ENCODE assay signal across 8 mouse cellular contexts in the genomic region with DNA sequence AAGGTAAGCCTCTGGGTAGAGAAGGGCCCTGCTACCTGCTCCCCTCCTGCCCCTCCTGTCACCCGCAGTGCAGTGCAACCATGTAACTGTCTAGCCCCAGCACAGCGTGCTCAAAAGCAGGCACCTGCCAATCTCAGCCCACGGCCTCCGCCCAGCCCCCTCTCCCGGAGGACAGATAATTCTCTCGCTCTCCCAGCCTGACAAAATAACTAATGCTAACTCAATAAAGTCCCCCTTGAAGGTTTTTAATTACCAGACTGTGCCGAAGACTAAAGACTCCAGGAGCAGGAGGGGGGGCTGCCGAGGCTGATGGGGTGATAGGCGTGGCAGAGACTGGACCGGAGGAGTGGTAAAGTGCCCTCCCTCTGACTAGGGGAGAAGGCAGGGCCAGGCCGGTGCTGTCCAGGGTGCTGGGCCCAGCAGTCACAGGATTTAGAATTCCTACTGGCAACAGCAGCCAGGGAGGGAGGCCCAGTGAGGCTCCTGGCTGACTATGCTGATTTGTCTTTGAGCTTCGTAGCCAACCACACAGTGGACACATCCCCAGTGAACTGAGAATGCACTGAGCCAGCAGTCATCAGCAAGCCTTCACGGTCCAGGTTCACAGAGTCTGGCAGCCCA.
DNase-seq lines count a peak whose midpoint lies in the region; ATAC-seq and TF ChIP-seq lines count a peak whose summit lies in the region.

No protein-coding gene starts in this region.

- 0 out of 2 replicates have a peak overlapping the region, but pooled peaks have one; percentile 30 for H3K9ac ChIP-seq in forebrain, embryonic 15.5 days (replicated peaks)
- no peak overlapping the region for H3K9ac ChIP-seq in limb, embryonic 12.5 days (replicated peaks)
- peak overlapping the region; percentile 2; the same call in 1 of the 2 replicates for H3K9ac ChIP-seq in midbrain, embryonic 12.5 days (replicated peaks)

- no peak for TF ChIP-seq POLR2A in thymus, adult 2 months (IDR thresholded peaks at IDR 0.05; ENCODE audit: control insufficient read depth, extremely low read depth, insufficient read depth, low read length, poor library complexity)

- peaks cover 20% of the 10 kb centered on the region for H3K4me1 ChIP-seq in thymus, adult 2 months (replicated peaks; ENCODE audit: control insufficient read depth, insufficient read depth, low read length)
- peaks cover 93% of the 10 kb centered on the region for H3K4me1 ChIP-seq in forebrain, embryonic 15.5 days
- H3K4me1 ChIP-seq in limb, embryonic 12.5 days (replicated peaks) = peaks cover 78% of the 10 kb centered on the region
- H3K4me1 ChIP-seq in midbrain, embryonic 12.5 days = peaks cover 84% of the 10 kb centered on the region

- H3K27me3 ChIP-seq in thymus, adult 2 months (ENCODE audit: control insufficient read depth, insufficient read depth, low read length) = no peaks in the 10 kb centered on the region
- H3K27me3 ChIP-seq in forebrain, embryonic 15.5 days = no peaks in the 10 kb centered on the region
- peaks cover 30% of the 10 kb centered on the region for H3K27me3 ChIP-seq in limb, embryonic 12.5 days
- H3K27me3 ChIP-seq in midbrain, embryonic 12.5 days = peaks cover 58% of the 10 kb centered on the region

- no peaks in the 10 kb centered on the region for H3K36me3 ChIP-seq in thymus, adult 2 months (ENCODE audit: control insufficient read depth, insufficient read depth, low read length)
- no peaks in the 10 kb centered on the region for H3K36me3 ChIP-seq in forebrain, embryonic 15.5 days
- no peaks in the 10 kb centered on the region for H3K36me3 ChIP-seq in limb, embryonic 12.5 days
- H3K36me3 ChIP-seq in midbrain, embryonic 12.5 days = no peaks in the 10 kb centered on the region

- ATAC-seq in forebrain, embryonic 15.5 days (replicated peaks) = peak; percentile 15; the same call in 1 of the 2 replicates
- ATAC-seq in hematopoietic stem cell, adult 5-6 weeks (replicated peaks in 1 of 2; ENCODE audit: insufficient read depth in 1 of 2, low FRiP score in 2 of 2, low TSS enrichment in 1 of 2, low read depth in 1 of 2, poor library complexity in 2 of 2, severe bottlenecking in 2 of 2) = peak; percentile 60 to 69
- ATAC-seq in limb, embryonic 12.5 days (ENCODE audit: insufficient number of reproducible peaks, insufficient read depth, low FRiP score, low TSS enrichment, low read depth) = no peak
- ATAC-seq in midbrain, embryonic 12.5 days (ENCODE audit: low FRiP score, low read depth) = peak; percentile 27; the same call in 1 of the 2 replicates

- no peak overlapping the region for H3K4me3 ChIP-seq in thymus, adult 2 months (ENCODE audit: control insufficient read depth, insufficient read depth, low read length)
- H3K4me3 ChIP-seq in forebrain, embryonic 15.5 days = no peak overlapping the region
- H3K4me3 ChIP-seq in limb, embryonic 12.5 days (replicated peaks) = 0 out of 2 replicates have a peak overlapping the region, but pooled peaks have one; percentile 2
- H3K4me3 ChIP-seq in midbrain, embryonic 12.5 days = no peak overlapping the region

- no peaks in the 10 kb centered on the region for H3K9me3 ChIP-seq in forebrain, embryonic 15.5 days
- H3K9me3 ChIP-seq in limb, embryonic 12.5 days = no peaks in the 10 kb centered on the region
- no peaks in the 10 kb centered on the region for H3K9me3 ChIP-seq in midbrain, embryonic 12.5 days

- 20% methylated on average over 13 of the region's 13 CpGs for WGBS in thymus, adult 2 months
- WGBS in forebrain, embryonic 15.5 days = under 1% methylated on average over 13 of the region's 13 CpGs
- WGBS in limb, embryonic 12.5 days = 7% methylated on average over 13 of the region's 13 CpGs
- WGBS in midbrain, embryonic 12.5 days = 3% methylated on average over 13 of the region's 13 CpGs

- H3K4me2 ChIP-seq in forebrain, embryonic 15.5 days (replicated peaks) = peak overlapping the region; percentile 29
- peak overlapping the region; percentile 37 for H3K4me2 ChIP-seq in limb, embryonic 12.5 days
- peak overlapping the region; percentile 38 for H3K4me2 ChIP-seq in midbrain, embryonic 12.5 days (replicated peaks)

- TF ChIP-seq CTCF in thymus, adult 2 months (IDR thresholded peaks at IDR 0.05; ENCODE audit: borderline replicate concordance, control insufficient read depth, extremely low read depth, insufficient read depth, low read length, poor library complexity) = no peak

- peak; percentile 23 for DNase-seq in thymus, postnatal 14 days
- no peak for DNase-seq in thymus, adult 2 months
- DNase-seq in right cerebral cortex, postnatal 10 days (ENCODE audit: low spot score in 2 of 2) = no peak
- no peak for DNase-seq in c-Kit-positive CD71-positive TER-119-positive erythroid progenitor cells, embryonic 14.5 days (ENCODE audit: low spot score)

- no peak overlapping the region for H3K27ac ChIP-seq in thymus, adult 2 months (ENCODE audit: control insufficient read depth, insufficient read depth, low read length)
- H3K27ac ChIP-seq in forebrain, embryonic 15.5 days (replicated peaks) = peak overlapping the region; percentile 88
- H3K27ac ChIP-seq in limb, embryonic 12.5 days = no peak overlapping the region
- H3K27ac ChIP-seq in midbrain, embryonic 12.5 days (replicated peaks) = peak overlapping the region; percentile 80

Comparison
In these comparisons a context has a peak if more than half of its experiments do, and no peak if none do; other contexts are left out.
1. H3K27ac ChIP-seq: peak in forebrain, embryonic 15.5 days (single experiment) and midbrain, embryonic 12.5 days (single experiment); none in thymus, adult 2 months (single experiment) and limb, embryonic 12.5 days (single experiment).
2. Peak in every context shown above with its lines, with median percentiles within 50 percentile points of each other: H3K4me2 ChIP-seq.